Mouse (Mus musculus) forebrain, embryonic 14.5 days (tissue): ENCODE results near the gene Itga1. TPM values are rescaled to one million over a fixed set of nuclear protein-coding genes. Genes with fewer than 3 reads are reported as not detected.

ENCODE experiments used
- ATAC-seq: fragments of 200-750 bp; cut with Nextera tagmentation; 2 replicates; pipeline ENCODE4 v1.8.0; 2017; ENCODE audit warnings: mild to moderate bottlenecking, moderate library complexity
- DNase-seq: peaks from one replicate; pipeline ENCODE4 v3.0.0-alpha.2; 2015; ENCODE audit warnings: low spot score
- H3K27ac ChIP-seq: fragments of 300-500 bp; sonication (generic); 2 replicates; pipeline ENCODE4 v1.5.1; 2014; ENCODE audit warnings: low read depth, mild to moderate bottlenecking, control low read depth, low read length, moderate library complexity
- H3K27me3 ChIP-seq: fragments of 300-500 bp; sonication (generic); replicated peaks from 2 replicates; pipeline ENCODE4 v1.6.1; 2014; ENCODE audit warnings: low read length, control low read depth, mixed read lengths; ENCODE audit not compliant: control insufficient read depth, insufficient read depth
- H3K36me3 ChIP-seq: fragments of 300-500 bp; sonication (generic); 2 replicates; pipeline ENCODE4 v1.6.1; 2014; ENCODE audit warnings: low read length, control low read depth; ENCODE audit not compliant: control insufficient read depth, insufficient read depth
- H3K4me1 ChIP-seq: fragments of 300-500 bp; sonication (generic); 2 replicates; pipeline ENCODE4 v1.6.1; 2014; ENCODE audit warnings: antibody characterized with exemption, low read length, control low read depth; ENCODE audit not compliant: control insufficient read depth, insufficient read depth
- H3K4me2 ChIP-seq: fragments of 300-500 bp; sonication (generic); 2 replicates; pipeline ENCODE4 v1.6.1; 2014; ENCODE audit warnings: mild to moderate bottlenecking, control low read depth, low read length
- H3K4me3 ChIP-seq: fragments of 300-500 bp; sonication (generic); 2 replicates; pipeline ENCODE4 v1.5.1; 2014; ENCODE audit warnings: low read depth, low read length, control low read depth
- H3K9ac ChIP-seq: fragments of 300-500 bp; sonication (generic); 2 replicates; pipeline ENCODE4 v1.6.1; 2014; ENCODE audit warnings: mild to moderate bottlenecking, low read length, control low read depth, moderate library complexity
- H3K9me3 ChIP-seq: fragments of 300-500 bp; sonication (generic); replicated peaks from 2 replicates; pipeline ENCODE4 v1.6.1; 2016; ENCODE audit warnings: low read length, control low read depth, mixed read lengths; ENCODE audit not compliant: control insufficient read depth
- WGBS: fragments of 180-500 bp; shearing (Covaris S2); extraction: QIAGEN DNeasy Blood & Tissue Kit; methylation state at CpG from one replicate; pipeline ENCODE4 v1.1.7; 2014; 5-methylcytosine and 5-hydroxymethylcytosine counted together
- polyA plus RNA-seq: library from polyadenylated mRNA; unstranded; fragments of >200 nt; fragmentation: Nextera tagmentation; extraction: Ambion mirVana; gene quantifications from 2 replicates; pipeline ENCODE4 v1.2.1, GENCODE M21; 2014

The Itga1 gene
- polyA plus RNA-seq, 1 experiment from 2014 or later = 5.8 TPM

DNA sequence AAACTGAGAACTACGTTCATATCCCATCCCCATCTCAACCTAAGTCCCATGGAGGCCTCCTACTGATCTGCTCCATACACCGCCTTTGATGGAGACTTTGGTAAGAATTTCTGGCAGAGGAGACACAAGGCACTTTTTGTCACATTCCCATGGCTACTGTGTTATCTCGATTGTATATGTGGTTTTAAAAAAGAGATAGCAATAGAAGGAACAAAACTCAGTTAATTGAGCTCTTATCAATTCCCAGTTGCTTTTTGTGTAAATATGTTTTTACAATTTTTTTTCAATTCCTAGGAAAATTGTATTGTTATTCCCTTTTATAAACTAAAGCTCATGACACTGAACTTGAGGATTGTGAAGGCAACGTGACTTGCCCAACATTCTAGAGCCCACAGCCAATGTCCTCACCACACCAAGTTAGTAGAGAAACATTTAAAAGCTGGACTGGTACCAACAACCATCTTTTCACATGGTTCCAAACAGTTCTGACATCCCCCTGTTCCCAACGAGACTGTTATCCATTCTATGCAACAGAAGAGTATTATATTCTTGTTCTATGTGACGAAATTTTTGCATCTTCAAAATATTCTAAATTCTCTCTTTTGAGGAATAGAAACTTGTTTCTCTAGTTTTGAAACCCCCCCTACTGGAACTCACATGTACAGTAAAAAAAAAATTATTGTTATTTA is 22.6 kb downstream of the Itga1 start:
- Histone ChIP-seq H3K36me3 (no peaks in the 10 kb centered on the region), H3K4me2 (no peak overlapping the region), H3K9me3 (no peaks in the 10 kb centered on the region), H3K4me3 (no peak overlapping the region), H3K9ac (no peak overlapping the region), H3K27ac (no peak overlapping the region), H3K4me1 (no peaks in the 10 kb centered on the region), H3K27me3 (no peaks in the 10 kb centered on the region)
- 85% methylated on average over 6 of the region's 6 CpGs for WGBS
- ATAC-seq (no peak), DNase-seq (no peak)

DNA sequence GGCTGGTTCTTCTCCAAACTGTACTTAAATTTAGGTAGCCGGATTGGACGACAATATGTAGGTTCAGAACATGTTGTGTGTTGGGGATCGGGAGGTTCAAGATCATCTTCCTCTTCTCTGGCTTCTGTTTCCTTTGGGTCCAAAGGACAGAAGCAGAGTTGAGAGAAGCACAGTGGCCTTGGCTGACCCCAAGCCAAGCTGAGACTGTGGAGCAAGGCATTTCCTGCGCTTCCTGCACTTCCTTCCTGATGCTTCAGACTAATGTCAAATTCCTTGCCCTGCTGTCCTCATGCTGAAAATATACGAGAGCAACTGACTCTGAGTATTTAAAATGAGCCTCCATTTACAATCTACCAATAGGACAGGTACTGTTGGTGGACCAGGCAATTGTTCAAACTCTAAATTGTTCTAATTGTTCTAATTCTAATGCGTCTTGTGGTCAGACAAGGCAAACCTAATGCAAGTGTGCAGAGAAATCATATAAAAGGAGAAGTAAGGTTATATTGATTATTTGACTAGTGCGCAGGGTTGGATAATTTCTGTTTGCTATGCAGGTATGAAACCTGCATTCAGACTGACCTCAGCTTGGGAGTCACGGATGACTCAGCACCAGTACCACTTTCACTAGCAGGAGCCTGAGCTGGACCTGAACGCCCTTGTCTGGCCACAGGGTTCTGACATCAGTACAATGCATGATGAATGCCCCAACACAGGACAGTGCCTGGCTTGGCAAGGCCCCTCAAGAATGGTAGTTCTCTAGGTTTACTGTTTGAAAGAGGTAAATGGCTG is 24.2 kb downstream of the Itga1 start:
- Histone ChIP-seq H3K4me3 (no peak overlapping the region), H3K36me3 (no peaks in the 10 kb centered on the region), H3K4me2 (no peak overlapping the region), H3K9me3 (no peaks in the 10 kb centered on the region), H3K27me3 (no peaks in the 10 kb centered on the region), H3K27ac (no peak overlapping the region), H3K9ac (no peak overlapping the region), H3K4me1 (no peaks in the 10 kb centered on the region)
- ATAC-seq (no peak), DNase-seq (no peak)
- WGBS = 90% methylated on average over 9 of the region's 9 CpGs

DNA sequence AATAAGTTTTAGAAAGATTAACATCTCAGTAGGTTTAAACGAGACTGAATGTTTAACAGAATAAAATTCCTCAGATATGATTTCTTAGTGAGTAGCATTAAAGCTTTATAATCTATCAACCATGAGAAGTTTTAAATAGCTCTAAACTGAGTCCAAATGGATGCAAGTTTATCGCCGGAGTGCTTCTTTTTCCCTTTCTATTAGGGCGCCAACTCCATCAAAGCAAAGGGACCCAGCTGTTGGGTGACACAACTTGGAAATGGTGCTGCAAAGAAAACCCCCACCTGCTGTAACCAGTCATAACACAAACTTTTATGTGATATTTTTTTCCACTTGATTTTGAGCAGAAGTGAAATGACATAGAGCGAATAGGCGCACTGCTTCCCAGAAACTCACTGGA is 29.4 kb downstream of the Itga1 start:
- no peaks in the 10 kb centered on the region for H3K27me3 ChIP-seq
- H3K4me1 ChIP-seq = no peaks in the 10 kb centered on the region
- 95% methylated on average over 6 of the region's 6 CpGs for WGBS
- H3K4me2 ChIP-seq = no peak overlapping the region
- no peak overlapping the region for H3K27ac ChIP-seq
- ATAC-seq = no peak
- DNase-seq = no peak
- no peaks in the 10 kb centered on the region for H3K36me3 ChIP-seq
- no peak overlapping the region for H3K9ac ChIP-seq
- H3K4me3 ChIP-seq = no peak overlapping the region
- H3K9me3 ChIP-seq = no peaks in the 10 kb centered on the region

DNA sequence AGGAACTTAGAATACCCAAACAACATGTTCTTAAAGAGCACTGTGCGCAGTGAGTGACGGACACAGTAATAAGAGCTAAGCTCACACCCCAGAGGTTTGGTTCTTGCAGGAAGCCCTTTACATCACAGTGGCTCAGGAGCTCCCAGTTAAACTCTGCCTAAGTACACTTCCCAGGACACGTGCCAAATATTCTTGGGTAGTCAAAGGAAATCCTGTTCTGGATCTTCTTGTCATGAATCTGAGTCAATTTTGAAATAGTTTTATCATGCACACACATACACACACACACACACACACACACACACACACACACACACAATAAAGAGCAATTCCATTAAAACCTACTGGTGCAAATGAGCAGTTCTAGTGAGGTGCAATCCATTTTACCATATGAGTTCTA is 30.3 kb downstream of the Itga1 start:
- no peaks in the 10 kb centered on the region for H3K9me3 ChIP-seq
- no peaks in the 10 kb centered on the region for H3K36me3 ChIP-seq
- WGBS = 91% methylated on average over 3 of the region's 3 CpGs
- no peaks in the 10 kb centered on the region for H3K27me3 ChIP-seq
- H3K27ac ChIP-seq = no peak overlapping the region
- H3K4me2 ChIP-seq = no peak overlapping the region
- no peak for ATAC-seq
- no peak overlapping the region for H3K4me3 ChIP-seq
- H3K4me1 ChIP-seq = no peaks in the 10 kb centered on the region
- no peak for DNase-seq
- H3K9ac ChIP-seq = no peak overlapping the region

DNA sequence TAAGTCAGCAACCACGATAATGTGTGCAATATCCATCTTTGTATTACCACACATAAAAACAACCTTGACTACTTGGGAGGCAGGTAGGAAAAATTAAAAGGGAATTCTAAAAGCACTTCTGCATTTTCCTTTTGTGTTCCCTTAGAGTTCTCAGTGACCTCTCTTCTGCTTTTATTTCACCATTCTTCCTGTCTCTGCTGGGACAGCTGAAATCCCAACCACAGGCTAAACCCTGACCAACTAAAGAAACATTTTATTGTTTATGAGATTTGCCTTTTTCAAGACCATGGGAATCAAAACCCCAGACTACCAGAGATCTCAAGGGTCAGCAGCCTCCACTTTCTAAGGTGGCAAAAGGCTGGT is 33.8 kb downstream of the Itga1 start:
- H3K9me3 ChIP-seq = no peaks in the 10 kb centered on the region
- no peak overlapping the region for H3K4me2 ChIP-seq
- DNase-seq (no peak), ATAC-seq (no peak)
- 97% methylated on average over 1 of the region's 1 CpGs for WGBS
- no peaks in the 10 kb centered on the region for H3K36me3 ChIP-seq
- no peak overlapping the region for H3K4me3 ChIP-seq
- no peak overlapping the region for H3K27ac ChIP-seq
- H3K9ac ChIP-seq = no peak overlapping the region
- no peaks in the 10 kb centered on the region for H3K27me3 ChIP-seq
- H3K4me1 ChIP-seq = no peaks in the 10 kb centered on the region

DNA sequence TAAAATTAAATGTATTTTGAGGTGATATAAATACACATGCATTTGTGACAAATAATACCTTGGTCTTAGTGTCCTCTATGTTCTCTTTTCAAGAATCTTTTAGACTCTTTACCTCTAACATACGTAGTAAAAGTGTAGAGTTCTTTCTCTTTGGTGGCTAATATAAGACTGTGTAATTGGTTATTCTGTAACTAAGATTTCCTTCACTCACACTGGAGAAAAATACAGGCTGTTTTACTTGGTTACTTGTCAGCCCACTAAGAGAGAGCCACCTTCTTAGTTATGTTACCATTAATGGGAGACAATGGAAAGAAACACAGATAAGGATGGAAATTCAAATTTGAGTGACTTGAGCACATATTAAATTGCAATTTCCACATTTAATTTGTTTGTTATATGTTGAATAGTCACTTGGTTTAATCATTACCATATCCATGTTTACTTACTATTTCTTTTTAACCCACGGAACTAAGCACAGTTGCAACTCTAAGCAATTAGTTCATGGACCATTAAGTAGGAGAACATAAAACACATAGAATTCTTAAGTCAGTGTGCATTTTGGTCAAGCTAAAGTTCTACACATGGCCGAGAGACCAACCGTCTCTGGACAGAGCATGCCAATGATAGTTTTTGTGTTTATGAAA is 34.3 kb downstream of the Itga1 start:
- Histone ChIP-seq H3K4me2 (no peak overlapping the region), H3K9me3 (no peaks in the 10 kb centered on the region), H3K9ac (no peak overlapping the region), H3K27ac (no peak overlapping the region), H3K4me1 (no peaks in the 10 kb centered on the region), H3K36me3 (no peaks in the 10 kb centered on the region), H3K4me3 (no peak overlapping the region), H3K27me3 (no peaks in the 10 kb centered on the region)
- 86% methylated on average over 4 of the region's 4 CpGs for whole genome bisulfite sequencing
- DNase-seq (no peak), ATAC-seq (no peak)

DNA sequence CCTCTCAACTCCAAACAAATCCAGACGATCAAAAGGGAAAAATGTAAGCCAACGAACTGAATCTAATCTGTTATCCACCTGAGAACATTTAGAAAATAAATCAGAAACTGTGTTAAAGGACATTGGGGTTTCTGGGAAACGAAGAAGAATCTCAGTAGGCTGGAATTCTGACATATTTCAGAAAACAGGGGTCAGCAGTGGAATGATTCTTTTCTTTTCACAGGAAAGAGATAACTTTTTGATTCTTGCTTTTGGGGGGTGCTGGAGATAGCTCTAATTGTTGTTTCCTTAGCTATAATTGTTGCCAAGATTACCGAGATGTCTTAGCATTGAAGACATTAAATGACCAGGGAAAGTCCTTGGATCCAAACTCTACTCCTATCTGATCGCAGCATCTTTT is 44.2 kb downstream of the Itga1 start:
- no peaks in the 10 kb centered on the region for H3K9me3 ChIP-seq
- no peak overlapping the region for H3K27ac ChIP-seq
- H3K9ac ChIP-seq = no peak overlapping the region
- H3K36me3 ChIP-seq = no peaks in the 10 kb centered on the region
- no peak overlapping the region for H3K4me2 ChIP-seq
- ATAC-seq = no peak
- no peaks in the 10 kb centered on the region for H3K4me1 ChIP-seq
- DNase-seq = no peak
- H3K4me3 ChIP-seq = no peak overlapping the region
- H3K27me3 ChIP-seq = no peaks in the 10 kb centered on the region
- 82% methylated on average over 5 of the region's 5 CpGs for WGBS

DNA sequence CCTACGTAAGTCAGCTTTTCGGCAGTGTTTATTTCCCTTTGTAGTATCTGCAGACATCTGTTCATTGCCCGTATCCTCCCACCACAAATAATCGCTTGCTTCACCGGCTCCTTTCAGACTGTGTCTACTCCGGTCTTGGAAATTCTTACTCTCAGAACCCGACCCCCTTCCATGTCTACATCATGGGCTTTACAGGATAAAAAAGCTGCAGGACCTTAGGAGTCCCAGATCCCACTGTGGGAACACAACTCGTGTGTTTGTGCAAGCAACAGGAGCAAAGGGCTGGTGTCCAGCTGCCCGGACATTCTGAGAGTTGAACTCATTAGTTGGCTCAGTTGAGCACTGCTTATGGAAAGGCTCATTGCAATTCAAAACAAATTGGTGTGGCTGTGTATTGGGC is 47.0 kb downstream of the Itga1 start:
- ATAC-seq (peak; percentile 51; the same call in 1 of the 2 replicates), DNase-seq (peak; percentile 36)
- H3K4me1 ChIP-seq = no peaks in the 10 kb centered on the region
- no peaks in the 10 kb centered on the region for H3K36me3 ChIP-seq
- no peaks in the 10 kb centered on the region for H3K9me3 ChIP-seq
- no peaks in the 10 kb centered on the region for H3K27me3 ChIP-seq
- WGBS = 12% methylated on average over 9 of the region's 9 CpGs
- H3K9ac ChIP-seq = no peak overlapping the region
- no peak overlapping the region for H3K4me3 ChIP-seq
- no peak overlapping the region for H3K27ac ChIP-seq
- H3K4me2 ChIP-seq = peak overlapping the region; percentile 8; the same call in 1 of the 2 replicates

DNA sequence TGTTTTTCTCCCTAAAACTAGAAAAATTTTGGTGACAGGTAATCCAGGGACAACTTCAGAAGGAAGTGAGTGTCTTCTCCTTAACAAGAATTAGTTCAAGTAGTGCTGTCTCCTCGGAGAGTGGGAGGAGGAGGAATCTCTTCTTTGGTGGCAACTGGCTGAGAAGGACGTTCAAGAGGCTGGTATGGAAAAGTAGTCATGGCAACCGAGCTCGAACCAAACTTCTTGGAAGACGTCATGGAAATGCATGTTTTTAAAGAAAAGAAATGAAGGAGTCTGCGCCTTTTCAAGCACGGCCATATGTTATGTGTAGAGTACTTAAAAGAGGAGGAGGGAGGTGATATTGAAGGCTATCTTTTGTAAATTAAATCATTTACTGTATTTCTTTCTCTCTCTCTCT is 49.2 kb downstream of the Itga1 start:
- 75% methylated on average over 7 of the region's 7 CpGs for WGBS
- Histone ChIP-seq H3K4me3 (no peak overlapping the region), H3K27me3 (no peaks in the 10 kb centered on the region), H3K4me2 (no peak overlapping the region), H3K36me3 (no peaks in the 10 kb centered on the region), H3K9me3 (no peaks in the 10 kb centered on the region), H3K27ac (no peak overlapping the region), H3K9ac (no peak overlapping the region), H3K4me1 (no peaks in the 10 kb centered on the region)
- DNase-seq (peak; percentile 21), ATAC-seq (no peak)
